Mouse (Mus musculus) liver, postnatal 0 days (tissue): Measurements from ENCODE around the gene Sh3bp1.

ENCODE experiments used
- CTCF ChIP-seq: sonication (generic); IDR thresholded peaks from 2 replicates; pipeline ENCODE4 v1.5.1; 2016; ENCODE audit warnings: antibody characterized with exemption, low read depth
- EP300 ChIP-seq: IDR thresholded peaks from 2 replicates; pipeline ENCODE4 v1.6.1; 2016; ENCODE audit warnings: antibody characterized with exemption, low read depth, mild to moderate bottlenecking

- TF ChIP-seq CTCF (no peak), EP300 (no peak)
Observed at GRCm38 (mm10) chr15:78919914-78920313, 20.3 kb downstream of the Sh3bp1 start.
